Mouse (Mus musculus) lung, postnatal 0 days (tissue): Measurements from ENCODE around the gene Cacna1d.

Experiments
- CTCF ChIP-seq: IDR thresholded peaks from 2 replicates; pipeline ENCODE4 v1.5.1; 2016; ENCODE audit warnings: antibody characterized with exemption, mild to moderate bottlenecking
- EP300 ChIP-seq: IDR thresholded peaks from 2 replicates; pipeline ENCODE4 v1.6.1; 2016; ENCODE audit warnings: antibody characterized with exemption, mild to moderate bottlenecking, control low read depth

- no peak for TF ChIP-seq CTCF
- no peak for TF ChIP-seq EP300
These were observed 323.6 kb downstream of the Cacna1d start for GRCm38 (mm10) chr14:30167606-30168005.
